Mouse (Mus musculus) cortical plate, adult 2 months (tissue): Measurements from ENCODE around the gene Fgd6.

Source experiments
- CTCF ChIP-seq: fragments of 200-500 bp; IDR thresholded peaks from 2 replicates; pipeline ENCODE4 v1.5.1; 2011; ENCODE audit warnings: mild to moderate bottlenecking, control low read depth, low read length; ENCODE audit not compliant: insufficient read depth; ENCODE audit errors: extremely low read depth
- POLR2A ChIP-seq: fragments of 200-500 bp; IDR thresholded peaks from 2 replicates; pipeline ENCODE4 v1.6.1; 2011; ENCODE audit warnings: mild to moderate bottlenecking, low read length, control low read depth; ENCODE audit not compliant: insufficient read depth; ENCODE audit errors: extremely low read depth

GRCm38 (mm10) chr10:94076966-94077825, 41.4 kb downstream of the Fgd6 start:
- TF ChIP-seq CTCF (no peak), POLR2A (no peak)
